Mouse (Mus musculus) stomach, postnatal 0 days (tissue): ENCODE results near the gene Comtd1. TPM values are rescaled to one million over a fixed set of nuclear protein-coding genes. Genes with fewer than 3 reads are reported as not detected.

Experiments
- ATAC-seq: fragments of 200-750 bp; cut with Nextera tagmentation; 2 replicates; pipeline ENCODE4 v1.8.0; 2017; ENCODE audit not compliant: low FRiP score, low TSS enrichment
- DNase-seq: peaks from one replicate; pipeline ENCODE4 v3.0.0-alpha.2; 2016; ENCODE audit warnings: low spot score
- H3K27ac ChIP-seq: fragments of 300-500 bp; sonication (generic); replicated peaks from 2 replicates; pipeline ENCODE4 v1.5.1; 2014; ENCODE audit warnings: mild to moderate bottlenecking, control low read depth
- H3K27me3 ChIP-seq: fragments of 300-500 bp; sonication (generic); 2 replicates; pipeline ENCODE4 v1.6.1; 2014; ENCODE audit warnings: low read length; ENCODE audit not compliant: control insufficient read depth, insufficient read depth
- H3K36me3 ChIP-seq: fragments of 300-500 bp; sonication (generic); 2 replicates; pipeline ENCODE4 v1.6.1; 2014; ENCODE audit warnings: low read length, mixed read lengths; ENCODE audit not compliant: control insufficient read depth, insufficient read depth
- H3K4me1 ChIP-seq: fragments of 300-500 bp; sonication (generic); replicated peaks from 2 replicates; pipeline ENCODE4 v1.6.1; 2014; ENCODE audit warnings: antibody characterized with exemption; ENCODE audit not compliant: control insufficient read depth, insufficient read depth
- H3K4me2 ChIP-seq: fragments of 300-500 bp; sonication (generic); replicated peaks from 2 replicates; pipeline ENCODE4 v1.6.1; 2014; ENCODE audit warnings: low read depth, mild to moderate bottlenecking, control low read depth, moderate library complexity
- H3K4me3 ChIP-seq: fragments of 300-500 bp; sonication (generic); 2 replicates; pipeline ENCODE4 v1.5.1; 2014; ENCODE audit warnings: low read depth, low read length, control low read depth
- H3K9ac ChIP-seq: fragments of 300-500 bp; sonication (generic); 2 replicates; pipeline ENCODE4 v1.6.1; 2014; ENCODE audit warnings: mild to moderate bottlenecking, low read length, control low read depth, mixed read lengths
- H3K9me3 ChIP-seq: fragments of 300-500 bp; sonication (generic); 2 replicates; pipeline ENCODE4 v1.6.1; 2016; ENCODE audit warnings: low read length; ENCODE audit not compliant: control insufficient read depth
- CTCF ChIP-seq: IDR thresholded peaks from 2 replicates; pipeline ENCODE4 v1.5.1; 2016; ENCODE audit warnings: antibody characterized with exemption, low read depth, mild to moderate bottlenecking, moderate library complexity
- EP300 ChIP-seq: optimal IDR thresholded peaks from 2 replicates; pipeline ENCODE3; 2016; ENCODE audit warnings: antibody characterized with exemption
- WGBS: fragments of 180-500 bp; shearing (Covaris S2); extraction: QIAGEN DNeasy Blood & Tissue Kit; methylation state at CpG from one replicate; pipeline ENCODE4 v1.1.7; 2014; 5-methylcytosine and 5-hydroxymethylcytosine counted together
- polyA plus RNA-seq: library from polyadenylated mRNA; unstranded; fragments of >200 nt; fragmentation: Nextera tagmentation; extraction: Ambion mirVana; gene quantifications from 2 replicates; pipeline ENCODE4 v1.2.1, GENCODE M21; 2015

Comtd1 gene
- 39.2 and 45.8 TPM in 2 replicates for polyA plus RNA-seq

DNA sequence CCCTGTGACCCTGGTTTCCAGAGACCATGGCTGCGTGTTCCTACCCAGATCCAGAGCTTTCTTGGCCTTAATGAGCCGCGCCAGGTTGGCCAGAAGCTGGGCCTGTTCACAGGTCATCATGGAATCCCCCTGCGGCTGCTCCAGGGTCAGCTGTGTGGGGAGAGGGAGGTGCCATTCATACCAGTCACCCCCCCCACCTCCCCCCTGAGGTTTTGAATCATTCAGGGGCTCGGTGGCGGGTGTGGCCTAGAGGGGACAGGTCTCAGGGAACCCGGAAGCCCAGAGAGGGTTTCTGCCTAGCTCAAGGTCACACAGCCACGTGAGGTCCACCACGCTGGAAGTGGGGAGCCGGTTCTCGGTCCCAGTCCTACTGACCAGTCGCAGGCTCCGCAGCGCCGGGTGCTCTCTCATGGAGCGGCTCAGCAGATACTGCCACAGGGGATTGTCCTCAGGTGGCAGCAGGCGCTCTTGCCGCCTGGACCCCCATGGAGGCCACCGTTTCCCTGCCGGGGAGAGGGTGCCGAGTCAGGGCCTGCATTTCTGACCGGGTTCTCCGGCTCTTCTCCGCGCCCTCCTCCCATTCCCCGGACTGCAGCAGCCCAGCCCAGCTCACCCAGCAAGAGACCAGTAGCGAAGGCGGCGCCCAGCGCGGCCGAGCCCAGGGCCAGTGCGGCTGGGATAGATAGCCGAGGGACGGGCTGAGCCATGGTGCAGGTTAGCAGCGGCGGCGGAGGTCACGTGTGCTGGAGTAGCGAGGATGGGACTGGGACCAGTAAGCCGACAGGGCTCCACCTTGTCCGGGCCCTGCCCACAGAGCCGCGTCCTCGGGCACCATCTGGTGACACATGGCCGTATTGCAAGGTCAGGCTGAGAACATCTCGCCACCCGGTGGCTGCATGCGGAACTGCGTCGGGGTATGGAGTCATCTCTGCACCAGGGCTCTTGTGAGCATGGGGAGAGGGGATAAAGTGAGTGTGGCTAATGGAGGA is at the start of gene Comtd1:
Comtd1 (minus strand) TSS at position 812 of the 989 bp plus-strand sequence.
- peaks cover 3% of the 10 kb centered on the region; the same call in 1 of the 2 replicates for H3K4me1 ChIP-seq
- H3K27me3 ChIP-seq = no peaks in the 10 kb centered on the region
- H3K4me3 ChIP-seq = peak within 1 kb of the TSS; percentile 59
- peaks cover 18% of the 10 kb centered on the region for H3K36me3 ChIP-seq
- H3K9ac ChIP-seq = peak within 1 kb of the TSS; percentile 69
- DNase-seq (peak; percentile 95), ATAC-seq (peak; percentile 91)
- H3K27ac ChIP-seq = peak within 1 kb of the TSS; percentile 78
- under 1% methylated on average over 51 of the region's 51 CpGs for WGBS
- H3K4me2 ChIP-seq = peak within 1 kb of the TSS; percentile 99
- H3K9me3 ChIP-seq = no peaks in the 10 kb centered on the region
- TF ChIP-seq CTCF (peak; percentile 100), EP300 (no peak)

DNA sequence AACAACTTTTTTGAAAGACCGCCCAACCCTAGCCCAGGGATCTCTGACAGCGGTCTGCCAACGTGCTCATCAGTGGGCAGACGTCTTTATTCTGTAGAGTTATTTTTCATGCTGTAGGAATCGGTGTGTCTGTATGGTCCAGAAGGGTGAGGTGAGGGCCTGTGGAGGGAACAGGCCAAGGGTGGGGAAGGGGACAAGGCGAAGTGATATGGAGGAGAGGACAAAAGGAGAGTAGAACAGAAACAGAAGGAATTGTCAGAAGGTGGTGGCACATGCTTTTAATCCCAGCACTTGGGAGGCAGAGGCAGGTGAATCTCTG is 43.5 kb upstream of the Comtd1 start:
- Histone ChIP-seq H3K36me3 (no peaks in the 10 kb centered on the region), H3K4me3 (no peak overlapping the region), H3K9ac (no peak overlapping the region), H3K4me1 (no peaks in the 10 kb centered on the region), H3K27me3 (no peaks in the 10 kb centered on the region), H3K4me2 (peak overlapping the region; percentile 6; the same call in 1 of the 2 replicates), H3K9me3 (no peaks in the 10 kb centered on the region), H3K27ac (peak overlapping the region; percentile 9; the same call in 1 of the 2 replicates)
- WGBS = 57% methylated on average over 6 of the region's 6 CpGs
- DNase-seq = no peak
- TF ChIP-seq CTCF (no peak), EP300 (no peak)
- no peak for ATAC-seq

- peak overlapping the region; percentile 73 for H3K27ac ChIP-seq
- no peaks in the 10 kb centered on the region for H3K4me1 ChIP-seq
- no peaks in the 10 kb centered on the region for H3K36me3 ChIP-seq
- H3K27me3 ChIP-seq = no peaks in the 10 kb centered on the region
- H3K9ac ChIP-seq = no peak overlapping the region
- peak overlapping the region; percentile 6; the same call in 1 of the 2 replicates for H3K4me2 ChIP-seq
- no peak overlapping the region for H3K4me3 ChIP-seq
- H3K9me3 ChIP-seq = no peaks in the 10 kb centered on the region
- peak; percentile 28 for DNase-seq
- peak; percentile 44 for TF ChIP-seq CTCF
- TF ChIP-seq EP300 = no peak
- peak; percentile 80; the same call in 1 of the 2 replicates for ATAC-seq
- 8% methylated on average over 15 of the region's 15 CpGs for WGBS
These were observed 43.0 kb upstream of the Comtd1 start for GRCm38 (mm10) chr14:21891581-21892340.

DNA sequence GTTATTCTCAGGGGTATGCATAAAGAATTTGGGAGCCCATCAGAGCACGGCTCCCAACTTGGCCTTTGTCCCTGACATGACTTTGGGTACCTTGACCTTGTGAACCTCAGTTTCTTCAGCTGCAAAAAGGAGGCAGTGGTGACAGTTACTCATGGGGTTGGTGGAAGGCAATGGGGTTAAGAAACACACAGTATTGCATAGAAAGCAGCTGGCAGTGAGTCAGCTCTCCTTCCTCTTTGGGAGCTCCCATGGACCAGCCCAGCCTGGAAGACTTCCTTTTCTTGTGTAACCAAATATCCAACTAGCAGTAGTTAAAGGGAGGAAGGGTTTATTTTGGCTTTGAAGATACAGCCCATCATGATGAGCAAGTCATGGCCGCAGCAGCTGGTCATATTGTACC is 41.7 kb upstream of the Comtd1 start:
- Histone ChIP-seq H3K4me3 (no peak overlapping the region), H3K9me3 (no peaks in the 10 kb centered on the region), H3K27me3 (no peaks in the 10 kb centered on the region), H3K4me1 (no peaks in the 10 kb centered on the region), H3K36me3 (no peaks in the 10 kb centered on the region), H3K27ac (no peak overlapping the region), H3K4me2 (no peak overlapping the region), H3K9ac (no peak overlapping the region)
- TF ChIP-seq CTCF = no peak
- no peak for TF ChIP-seq EP300
- ATAC-seq (no peak), DNase-seq (no peak)
- 69% methylated on average over 2 of the region's 2 CpGs for WGBS

GRCm38 (mm10) chr14:21866816-21867215 is 18.0 kb upstream of the Comtd1 start:
- TF ChIP-seq CTCF (no peak), EP300 (no peak)
- WGBS = 72% methylated on average over 7 of the region's 7 CpGs
- 0 out of 2 replicates have a peak, but pooled peaks have one; percentile 21 for ATAC-seq

More at GRCm38 (mm10) chr14:21866816-21867215, 18.0 kb upstream of the Comtd1 start:
- Histone ChIP-seq H3K4me2 (no peak overlapping the region), H3K27me3 (no peaks in the 10 kb centered on the region), H3K9ac (no peak overlapping the region), H3K4me3 (no peak overlapping the region), H3K27ac (no peak overlapping the region), H3K36me3 (no peaks in the 10 kb centered on the region), H3K9me3 (no peaks in the 10 kb centered on the region), H3K4me1 (no peaks in the 10 kb centered on the region)
- DNase-seq = no peak
